Mouse (Mus musculus): ENCODE data around the gene Itprid2. TPM values are rescaled to one million over a fixed set of nuclear protein-coding genes. Genes with fewer than 3 reads are reported as not detected.

Itprid2 gene
- polyA plus RNA-seq, 1 experiment = 21.6 TPM

GRCm38 (mm10) chr2:79695939-79696338 lies 60.8 kb downstream of the Itprid2 start:
- WGBS = 93% methylated on average over 12 of the region's 12 CpGs
- TF ChIP-seq POLR2A (IDR thresholded peaks at IDR 0.05; ENCODE audit: borderline replicate concordance, insufficient read depth, low read length) (no peak), CTCF (IDR thresholded peaks at IDR 0.05; ENCODE audit: borderline replicate concordance, insufficient read depth, low read depth, low read length) (no peak)
- H3K27me3 ChIP-seq (ENCODE audit: control insufficient read depth, insufficient read depth, low read length) = no peaks in the 10 kb centered on the region
- H3K27ac ChIP-seq (ENCODE audit: insufficient read depth, low read length) = no peak overlapping the region
- no peak for DNase-seq
- no peaks in the 10 kb centered on the region for H3K4me1 ChIP-seq (ENCODE audit: control insufficient read depth, insufficient read depth, low read length)
- no peak overlapping the region for H3K4me3 ChIP-seq (replicated peaks; ENCODE audit: insufficient read depth, low read depth, low read length)

DNA sequence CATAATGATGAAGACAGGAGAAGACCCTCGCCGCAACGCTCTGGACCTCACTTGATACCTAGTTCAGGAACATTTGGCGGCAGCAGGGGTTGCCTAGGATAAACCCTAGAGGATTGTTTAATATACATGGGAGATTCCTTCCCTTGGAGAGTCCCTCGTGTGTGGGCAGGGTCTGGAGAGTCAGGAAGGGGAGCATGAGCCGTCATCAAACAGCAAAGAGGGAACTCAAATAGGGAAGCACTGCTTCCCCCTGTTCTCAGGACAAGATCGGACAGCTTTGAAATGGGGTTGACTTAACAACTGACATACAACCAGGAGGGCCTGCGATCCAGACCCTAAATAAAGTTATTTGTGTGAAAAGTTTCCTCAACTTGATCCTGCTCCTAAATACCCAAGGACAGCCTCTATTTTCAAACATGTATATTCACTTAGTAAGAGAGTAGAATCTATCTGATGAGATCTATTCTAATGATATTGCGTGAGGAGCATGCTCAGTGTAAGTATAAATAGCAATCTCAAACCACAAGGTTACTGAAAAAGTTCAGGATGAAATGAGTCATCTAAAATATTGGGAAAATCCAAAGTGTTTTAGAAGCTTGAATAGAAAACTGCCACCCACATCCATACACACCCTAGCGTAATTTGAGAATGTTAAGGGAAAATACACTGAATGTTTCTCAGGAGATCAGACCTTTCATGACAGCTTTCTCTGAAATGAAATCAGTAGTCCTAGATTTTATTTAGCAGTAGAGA lies 61.5 kb downstream of the Itprid2 start:
- TF ChIP-seq POLR2A (IDR thresholded peaks at IDR 0.05; ENCODE audit: borderline replicate concordance, insufficient read depth, low read length) (no peak), CTCF (IDR thresholded peaks at IDR 0.05; ENCODE audit: borderline replicate concordance, insufficient read depth, low read depth, low read length) (no peak)
- WGBS = 89% methylated on average over 10 of the region's 10 CpGs
- H3K27me3 ChIP-seq (ENCODE audit: control insufficient read depth, insufficient read depth, low read length) = no peaks in the 10 kb centered on the region

GRCm38 (mm10) chr2:79698166-79698565 lies 63.0 kb downstream of the Itprid2 start:
- WGBS = 71% methylated on average over 2 of the region's 2 CpGs
- Histone ChIP-seq H3K4me3 (replicated peaks; ENCODE audit: insufficient read depth, low read depth, low read length) (no peak overlapping the region), H3K27me3 (ENCODE audit: control insufficient read depth, insufficient read depth, low read length) (no peaks in the 10 kb centered on the region), H3K27ac (ENCODE audit: insufficient read depth, low read length) (no peak overlapping the region), H3K4me1 (ENCODE audit: control insufficient read depth, insufficient read depth, low read length) (no peaks in the 10 kb centered on the region)
- DNase-seq = no peak
- TF ChIP-seq CTCF (IDR thresholded peaks at IDR 0.05; ENCODE audit: borderline replicate concordance, insufficient read depth, low read depth, low read length) = no peak

More for the DNA sequence above, 61.5 kb downstream of the Itprid2 start:
- Histone ChIP-seq H3K4me3 (replicated peaks; ENCODE audit: insufficient read depth, low read depth, low read length) (no peak overlapping the region), H3K27ac (ENCODE audit: insufficient read depth, low read length) (no peak overlapping the region), H3K4me1 (ENCODE audit: control insufficient read depth, insufficient read depth, low read length) (no peaks in the 10 kb centered on the region)
- no peak for DNase-seq

DNA sequence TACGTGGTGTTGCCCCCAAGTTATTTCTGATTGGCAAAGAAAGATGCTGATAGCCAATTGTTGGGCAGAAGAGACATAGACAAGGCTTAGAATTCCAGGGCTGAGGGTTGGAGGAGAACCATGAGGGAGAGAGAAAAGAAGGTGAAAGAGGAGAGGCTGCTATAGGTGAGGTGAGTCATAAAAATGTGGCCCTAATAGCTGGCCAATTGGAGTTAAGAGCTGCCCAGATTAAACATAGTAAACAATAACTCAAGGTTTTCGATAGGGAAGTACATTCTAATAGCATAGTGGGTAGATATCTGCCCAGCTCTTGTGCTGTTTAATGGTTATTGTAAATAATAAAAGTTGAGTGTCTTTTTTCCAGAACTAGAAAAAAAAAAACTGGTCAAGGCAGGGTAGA lies 69.6 kb downstream of the Itprid2 start:
- Histone ChIP-seq H3K27me3 (ENCODE audit: control insufficient read depth, insufficient read depth, low read length) (no peaks in the 10 kb centered on the region), H3K27ac (ENCODE audit: insufficient read depth, low read length) (no peak overlapping the region), H3K4me1 (ENCODE audit: control insufficient read depth, insufficient read depth, low read length) (no peaks in the 10 kb centered on the region), H3K4me3 (replicated peaks; ENCODE audit: insufficient read depth, low read depth, low read length) (no peak overlapping the region)
- TF ChIP-seq POLR2A (IDR thresholded peaks at IDR 0.05; ENCODE audit: borderline replicate concordance, insufficient read depth, low read length) (no peak), CTCF (IDR thresholded peaks at IDR 0.05; ENCODE audit: borderline replicate concordance, insufficient read depth, low read depth, low read length) (no peak)
- no peak for DNase-seq
- 87% methylated on average over 2 of the region's 2 CpGs for WGBS

- no peak within 1 kb of the TSS for H3K4me3 ChIP-seq (replicated peaks; ENCODE audit: insufficient read depth, low read depth, low read length)
- WGBS = 88% methylated on average over 6 of the region's 6 CpGs
Measured at GRCm38 (mm10) chr2:79707575-79707974, 72.4 kb downstream of the Itprid2 start, which contains the start of gene Ppp1r1c. Gene Ppp1r1c (plus strand): TSS chr2:79707780.

GRCm38 (mm10) chr2:79713662-79714091 lies 78.5 kb downstream of the Itprid2 start:
- no peaks in the 10 kb centered on the region for H3K4me1 ChIP-seq (ENCODE audit: control insufficient read depth, insufficient read depth, low read length)
- H3K27ac ChIP-seq (ENCODE audit: insufficient read depth, low read length) = no peak overlapping the region
- DNase-seq = no peak
- no peak overlapping the region for H3K4me3 ChIP-seq (replicated peaks; ENCODE audit: insufficient read depth, low read depth, low read length)
- TF ChIP-seq CTCF (IDR thresholded peaks at IDR 0.05; ENCODE audit: borderline replicate concordance, insufficient read depth, low read depth, low read length) (no peak), POLR2A (IDR thresholded peaks at IDR 0.05; ENCODE audit: borderline replicate concordance, insufficient read depth, low read length) (no peak)
- WGBS = 81% methylated on average over 3 of the region's 3 CpGs
- H3K27me3 ChIP-seq (ENCODE audit: control insufficient read depth, insufficient read depth, low read length) = no peaks in the 10 kb centered on the region

More at GRCm38 (mm10) chr2:79707575-79707974, 72.4 kb downstream of the Itprid2 start, which contains the start of gene Ppp1r1c:
- Histone ChIP-seq H3K4me1 (ENCODE audit: control insufficient read depth, insufficient read depth, low read length) (no peaks in the 10 kb centered on the region), H3K27ac (ENCODE audit: insufficient read depth, low read length) (no peak within 1 kb of the TSS), H3K27me3 (ENCODE audit: control insufficient read depth, insufficient read depth, low read length) (no peaks in the 10 kb centered on the region)
- no peak for DNase-seq
- TF ChIP-seq POLR2A (IDR thresholded peaks at IDR 0.05; ENCODE audit: borderline replicate concordance, insufficient read depth, low read length) = no peak

GRCm38 (mm10) chr2:79714745-79715144 lies 79.6 kb downstream of the Itprid2 start:
- WGBS = 87% methylated on average over 6 of the region's 6 CpGs
- Histone ChIP-seq H3K27ac (ENCODE audit: insufficient read depth, low read length) (no peak overlapping the region), H3K4me1 (ENCODE audit: control insufficient read depth, insufficient read depth, low read length) (no peaks in the 10 kb centered on the region), H3K27me3 (ENCODE audit: control insufficient read depth, insufficient read depth, low read length) (no peaks in the 10 kb centered on the region), H3K4me3 (replicated peaks; ENCODE audit: insufficient read depth, low read depth, low read length) (no peak overlapping the region)
- TF ChIP-seq POLR2A (IDR thresholded peaks at IDR 0.05; ENCODE audit: borderline replicate concordance, insufficient read depth, low read length) = no peak
- TF ChIP-seq CTCF (IDR thresholded peaks at IDR 0.05; ENCODE audit: borderline replicate concordance, insufficient read depth, low read depth, low read length) = no peak
- DNase-seq = no peak

DNA sequence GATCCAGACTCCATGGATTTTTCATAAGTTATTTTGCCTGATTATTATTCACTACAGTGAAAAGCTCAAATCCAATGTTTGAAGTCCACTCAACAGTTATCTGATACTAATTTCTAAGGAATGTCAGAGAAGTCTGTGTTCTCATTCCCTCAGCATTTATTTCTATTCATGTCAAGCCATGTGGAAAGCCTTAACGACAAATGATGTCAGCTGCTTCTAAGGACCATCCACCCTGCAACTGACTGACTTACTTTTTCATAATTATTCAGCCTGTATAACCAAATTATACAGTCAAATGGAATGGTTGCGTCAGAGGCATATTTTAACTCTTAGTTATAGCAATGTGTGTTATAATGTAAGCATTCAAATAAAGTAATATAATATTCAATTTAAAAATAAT lies 80.8 kb downstream of the Itprid2 start:
- TF ChIP-seq POLR2A (IDR thresholded peaks at IDR 0.05; ENCODE audit: borderline replicate concordance, insufficient read depth, low read length) (no peak), CTCF (IDR thresholded peaks at IDR 0.05; ENCODE audit: borderline replicate concordance, insufficient read depth, low read depth, low read length) (no peak)
- WGBS = 31% methylated on average over 2 of the region's 2 CpGs

More for the DNA sequence above, 80.8 kb downstream of the Itprid2 start:
- Histone ChIP-seq H3K4me1 (ENCODE audit: control insufficient read depth, insufficient read depth, low read length) (no peaks in the 10 kb centered on the region), H3K4me3 (replicated peaks; ENCODE audit: insufficient read depth, low read depth, low read length) (no peak overlapping the region), H3K27me3 (ENCODE audit: control insufficient read depth, insufficient read depth, low read length) (no peaks in the 10 kb centered on the region), H3K27ac (ENCODE audit: insufficient read depth, low read length) (no peak overlapping the region)
- DNase-seq = no peak
